Mouse (Mus musculus): ENCODE data around the gene Ift122.

Ift122 gene

GRCm38 (mm10) chr6:115926416-115926815, 73.1 kb downstream of the Ift122 start:
- no peak for ATAC-seq (ENCODE audit: low TSS enrichment)

DNA sequence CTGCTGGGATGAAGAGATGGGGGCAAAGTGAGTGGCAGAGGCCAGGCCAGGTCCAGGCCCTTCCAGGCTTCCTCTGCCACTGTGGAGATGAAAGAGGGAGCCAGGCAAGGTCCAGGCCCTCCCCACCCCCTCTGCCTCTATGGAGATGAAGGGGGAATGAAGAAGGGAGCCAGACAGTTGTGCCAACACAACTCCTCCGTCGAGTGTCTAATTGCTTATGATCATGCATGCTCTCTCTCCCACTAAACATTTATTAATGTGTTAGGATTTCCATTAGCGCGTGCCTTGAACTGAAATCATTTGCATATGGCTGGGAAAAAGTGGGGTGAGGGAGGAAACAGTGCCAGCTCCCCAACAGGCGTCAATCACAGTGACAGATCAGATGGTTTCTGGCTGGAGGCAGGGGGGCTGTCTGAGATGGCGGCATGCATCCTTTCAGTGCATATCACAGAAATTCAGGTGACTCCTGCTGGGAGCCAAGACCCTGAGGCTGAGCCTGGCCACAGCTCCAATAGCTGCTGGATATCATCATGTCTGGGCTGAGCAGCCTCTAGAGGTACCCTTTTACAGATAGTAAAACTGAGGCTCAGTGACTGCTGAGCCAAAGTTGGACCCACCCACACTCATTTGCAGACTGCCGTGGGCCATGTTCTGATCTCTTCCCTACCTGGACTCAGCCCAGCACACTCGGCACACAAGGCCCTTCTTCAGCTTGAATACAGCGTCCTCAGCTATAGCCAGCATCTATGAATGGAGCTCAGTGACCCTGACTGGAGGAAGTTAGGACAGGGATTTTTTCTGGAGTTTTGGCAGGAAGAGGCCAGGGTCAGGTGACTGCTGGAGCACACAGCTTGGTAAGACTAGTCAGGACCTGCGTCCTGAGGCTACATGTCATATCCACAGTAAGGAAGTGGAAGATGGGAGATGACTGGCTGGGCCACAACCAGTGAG, 74.3 kb downstream of the Ift122 start:
- no peak for ATAC-seq (ENCODE audit: low TSS enrichment)

DNA sequence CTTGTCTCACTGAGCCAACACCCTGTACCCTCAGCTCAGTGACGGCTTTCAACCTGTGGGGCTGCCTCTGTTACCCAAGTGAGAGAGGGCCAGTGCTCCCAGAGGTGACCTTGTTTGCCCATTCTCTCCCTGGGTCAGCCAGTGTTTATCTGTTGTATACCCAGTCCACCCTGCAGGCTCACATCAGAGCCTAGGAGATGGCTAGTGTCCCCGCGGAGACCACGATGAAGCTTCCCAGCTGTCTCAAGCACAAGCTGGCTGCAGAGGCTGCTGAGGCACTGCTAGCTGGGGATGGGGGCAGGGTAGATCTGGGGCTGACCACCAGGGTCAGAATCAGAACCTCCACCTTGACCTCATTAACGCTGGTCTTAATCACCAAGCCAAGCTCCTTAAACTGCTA, 76.7 kb downstream of the Ift122 start:
- ATAC-seq (ENCODE audit: low TSS enrichment): no peak

- ATAC-seq (ENCODE audit: low TSS enrichment): no peak
Measured at GRCm38 (mm10) chr6:115931639-115932038, 78.4 kb downstream of the Ift122 start, which contains the start of gene Rho. TSS of gene Rho (plus strand) at chr6:115931748.

DNA sequence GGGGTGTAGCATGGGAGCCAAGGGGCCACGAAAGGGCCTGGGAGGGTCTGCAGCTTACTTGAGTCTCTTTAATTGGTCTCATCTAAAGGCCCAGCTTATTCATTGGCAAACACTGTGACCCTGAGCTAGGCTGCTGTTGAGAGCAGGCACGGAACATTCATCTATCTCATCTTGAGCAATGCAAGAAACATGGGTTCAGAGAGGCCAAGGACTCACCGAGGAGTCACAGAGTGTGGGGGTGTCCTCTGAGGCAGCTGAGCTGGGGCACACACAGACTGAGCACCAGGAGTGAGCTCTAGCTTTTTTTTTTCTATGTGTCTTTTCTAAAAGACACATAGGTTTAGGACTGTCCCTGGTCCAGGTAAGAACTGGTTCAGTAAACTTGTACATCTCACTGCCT, 79.1 kb downstream of the Ift122 start:
- no peak for ATAC-seq (ENCODE audit: low TSS enrichment)

DNA sequence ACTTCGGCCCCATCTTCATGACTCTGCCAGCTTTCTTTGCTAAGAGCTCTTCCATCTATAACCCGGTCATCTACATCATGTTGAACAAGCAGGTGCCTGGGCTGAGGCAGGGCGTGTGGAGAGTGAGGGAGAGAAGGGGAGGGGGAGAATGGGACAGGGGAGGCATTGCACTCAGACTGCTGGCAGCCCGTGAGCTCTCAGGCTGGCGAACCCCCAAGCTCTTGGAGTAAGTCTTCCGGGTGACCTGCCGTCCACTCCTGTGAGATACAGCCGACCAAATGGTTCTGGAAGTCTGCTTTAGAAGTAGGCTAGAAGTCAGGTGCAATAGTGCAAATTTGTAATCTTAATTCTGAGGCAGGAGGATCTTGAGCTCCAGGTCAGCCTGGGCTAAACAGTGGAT, 82.3 kb downstream of the Ift122 start:
- ATAC-seq (ENCODE audit: low TSS enrichment): no peak

DNA sequence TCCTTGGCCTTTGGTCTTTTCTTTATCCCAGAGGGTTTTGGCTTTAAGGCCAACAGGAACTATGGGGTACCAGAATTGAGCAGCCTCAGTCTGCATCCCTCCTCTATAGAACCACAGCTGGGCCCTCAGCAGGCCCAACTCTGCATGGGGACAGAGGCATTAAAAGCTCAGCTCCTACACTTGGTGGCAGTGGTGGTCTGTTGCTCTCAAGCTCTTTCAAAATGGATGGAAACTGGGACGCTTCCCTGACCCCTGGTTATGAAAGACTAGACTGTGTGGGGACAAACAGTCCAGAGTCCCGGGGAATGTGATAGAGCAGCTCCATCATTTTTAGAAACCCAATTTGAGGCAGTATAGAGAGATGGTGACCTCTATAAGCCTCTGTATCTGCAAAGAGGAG, 84.7 kb downstream of the Ift122 start:
- no peak for ATAC-seq (ENCODE audit: low TSS enrichment)

DNA sequence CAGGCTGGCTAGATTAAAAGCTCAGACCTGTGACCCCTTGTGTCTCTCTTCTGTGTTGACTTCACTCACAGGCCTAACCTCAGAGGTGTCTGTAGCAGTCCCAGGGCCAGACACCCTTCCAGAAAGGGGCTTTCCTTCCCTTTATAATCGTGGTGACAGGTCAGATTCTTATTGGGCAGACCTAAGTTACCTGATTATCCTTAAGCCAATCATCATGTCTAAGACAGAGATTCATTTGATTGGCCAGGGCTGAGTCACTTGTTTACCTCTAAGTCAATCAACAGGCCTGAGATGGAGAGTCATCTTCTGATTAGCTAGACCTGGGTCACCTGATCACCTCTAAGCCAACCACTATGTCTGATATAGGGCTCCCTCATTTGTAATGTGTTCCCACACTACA, 85.5 kb downstream of the Ift122 start:
- no peak for ATAC-seq (ENCODE audit: low TSS enrichment)

- ATAC-seq (ENCODE audit: low TSS enrichment): no peak
Measured at GRCm38 (mm10) chr6:115940603-115941002, 87.3 kb downstream of the Ift122 start.

- no peak for ATAC-seq (ENCODE audit: low TSS enrichment)
Measured at GRCm38 (mm10) chr6:115941128-115941527, 87.9 kb downstream of the Ift122 start.

GRCm38 (mm10) chr6:115943498-115944427, 90.5 kb downstream of the Ift122 start:
- ATAC-seq (ENCODE audit: low TSS enrichment): no peak

DNA sequence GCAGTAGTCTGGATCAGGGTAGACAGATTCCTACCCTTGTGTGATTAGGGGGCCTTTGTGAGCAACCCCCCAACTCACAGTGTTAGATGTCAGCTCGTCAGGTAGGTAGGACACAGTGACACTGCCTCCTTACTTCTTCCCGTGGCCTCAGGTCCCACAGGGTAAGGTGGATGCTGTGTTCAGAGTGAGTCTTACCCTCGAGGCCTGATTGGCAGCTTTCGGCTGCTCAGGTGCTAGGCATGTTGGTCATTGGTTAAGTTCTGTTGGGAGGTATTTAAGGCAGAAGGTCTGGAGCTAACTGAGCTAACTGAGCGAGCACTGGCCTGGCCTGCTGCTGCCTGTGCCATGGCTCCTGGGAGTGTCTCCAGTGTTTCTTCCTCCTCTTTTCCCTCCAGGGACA, 91.4 kb downstream of the Ift122 start, which contains the start of gene H1foo:
Gene H1foo, plus strand, starts transcription at position 301 of the 400 bp plus-strand sequence.
- no peak for ATAC-seq (ENCODE audit: low TSS enrichment)

DNA sequence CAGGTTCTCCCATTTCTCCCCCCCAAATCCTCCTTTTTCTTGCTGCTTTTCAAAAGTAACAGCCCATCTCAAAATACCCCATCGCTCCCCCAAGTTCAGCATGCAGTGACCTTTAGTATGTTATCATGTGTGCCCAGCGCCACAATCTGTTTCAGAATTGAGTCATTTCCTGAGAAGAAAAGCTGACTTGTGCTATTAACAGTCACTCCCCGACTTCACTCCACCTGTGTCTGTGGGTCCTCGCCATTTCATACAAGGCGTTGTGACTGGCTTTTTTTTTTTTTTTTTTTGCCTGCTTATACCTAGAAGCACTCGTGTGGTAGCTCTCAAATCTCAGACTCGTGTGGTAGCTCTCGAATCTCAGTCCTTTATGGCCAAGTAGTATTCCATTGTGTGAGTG, 92.4 kb downstream of the Ift122 start:
- ATAC-seq (ENCODE audit: low TSS enrichment): no peak

- no peak for ATAC-seq (ENCODE audit: low TSS enrichment)
Measured at GRCm38 (mm10) chr6:115946389-115946788, 93.1 kb downstream of the Ift122 start.

DNA sequence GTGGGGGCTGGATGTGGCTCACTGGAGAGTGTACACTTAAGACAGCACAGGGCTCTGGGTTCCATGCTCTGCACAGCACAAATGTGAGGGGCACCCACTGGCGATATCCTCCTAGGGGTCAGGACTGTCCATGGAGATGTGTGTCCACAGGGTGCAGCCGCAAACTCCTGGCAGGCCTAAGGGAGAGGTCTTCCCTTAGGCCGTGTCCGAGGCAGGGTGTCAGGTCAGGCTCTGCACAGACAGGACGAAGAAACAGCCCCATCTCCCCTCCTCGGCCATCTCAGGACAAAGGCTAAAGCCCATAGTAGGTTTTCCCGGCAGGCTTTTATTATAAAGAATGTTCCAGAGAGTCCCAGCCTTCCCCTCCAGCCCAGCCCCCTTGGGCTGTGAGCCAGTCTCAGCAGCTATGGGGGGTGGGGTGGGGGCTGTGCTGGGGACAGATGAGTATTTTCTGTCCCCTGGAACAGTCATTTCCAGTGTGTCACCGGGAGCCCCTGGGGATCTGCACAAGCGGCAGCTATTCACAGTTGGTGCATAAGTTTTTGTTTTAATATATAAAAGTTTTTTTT, 101.3 kb downstream of the Ift122 start:
- ATAC-seq (ENCODE audit: low TSS enrichment): no peak

GRCm38 (mm10) chr6:115955169-115955568, 101.9 kb downstream of the Ift122 start:
- no peak for ATAC-seq (ENCODE audit: low TSS enrichment)

DNA sequence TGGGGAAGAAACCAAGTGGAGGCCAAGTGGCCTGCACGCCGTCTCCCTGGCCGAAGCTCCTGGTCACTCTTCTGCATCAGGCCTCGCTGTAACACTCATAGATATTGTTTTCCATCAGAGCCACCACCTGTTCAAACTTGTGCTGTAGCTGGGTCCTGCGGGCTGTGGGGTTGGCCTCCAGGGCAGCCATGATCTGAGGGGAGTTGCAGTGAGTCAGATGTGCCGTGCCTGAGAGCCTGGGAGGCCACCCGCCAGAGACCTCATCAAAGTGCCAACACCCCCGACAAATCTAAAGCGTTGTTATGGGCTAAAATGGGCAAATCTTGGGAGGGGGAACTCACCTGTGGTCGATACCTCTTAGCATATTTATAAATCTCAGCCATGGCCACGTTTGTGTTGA, 102.4 kb downstream of the Ift122 start:
- no peak for ATAC-seq (ENCODE audit: low TSS enrichment)

- no peak for ATAC-seq (ENCODE audit: low TSS enrichment)
Measured at GRCm38 (mm10) chr6:115956418-115956921, 103.2 kb downstream of the Ift122 start.

GRCm38 (mm10) chr6:115956922-115957601, 103.8 kb downstream of the Ift122 start:
- ATAC-seq (ENCODE audit: low TSS enrichment): no peak

GRCm38 (mm10) chr6:115957681-115958080, 104.4 kb downstream of the Ift122 start:
- ATAC-seq (ENCODE audit: low TSS enrichment): no peak

GRCm38 (mm10) chr6:115958445-115958844, 105.2 kb downstream of the Ift122 start:
- no peak for ATAC-seq (ENCODE audit: low TSS enrichment)

Measured in frontal cortex, adult (tissue).